Mouse (Mus musculus) embryo, embryonic 11 days (tissue): ENCODE results near the gene Lefty1.
A peak's percentile ranks its signal among the peaks of the same experiment; 100 is the strongest.
"Not testable (repeated sequence)": the region's sequence is repeated elsewhere in the genome, so short reads cannot be mapped to it uniquely, and the experiment has no call there.

ENCODE experiments used
- DNase-seq: peaks from one replicate; pipeline ENCODE4 v3.0.0-alpha.2; 2015

Lefty1 gene

DNA sequence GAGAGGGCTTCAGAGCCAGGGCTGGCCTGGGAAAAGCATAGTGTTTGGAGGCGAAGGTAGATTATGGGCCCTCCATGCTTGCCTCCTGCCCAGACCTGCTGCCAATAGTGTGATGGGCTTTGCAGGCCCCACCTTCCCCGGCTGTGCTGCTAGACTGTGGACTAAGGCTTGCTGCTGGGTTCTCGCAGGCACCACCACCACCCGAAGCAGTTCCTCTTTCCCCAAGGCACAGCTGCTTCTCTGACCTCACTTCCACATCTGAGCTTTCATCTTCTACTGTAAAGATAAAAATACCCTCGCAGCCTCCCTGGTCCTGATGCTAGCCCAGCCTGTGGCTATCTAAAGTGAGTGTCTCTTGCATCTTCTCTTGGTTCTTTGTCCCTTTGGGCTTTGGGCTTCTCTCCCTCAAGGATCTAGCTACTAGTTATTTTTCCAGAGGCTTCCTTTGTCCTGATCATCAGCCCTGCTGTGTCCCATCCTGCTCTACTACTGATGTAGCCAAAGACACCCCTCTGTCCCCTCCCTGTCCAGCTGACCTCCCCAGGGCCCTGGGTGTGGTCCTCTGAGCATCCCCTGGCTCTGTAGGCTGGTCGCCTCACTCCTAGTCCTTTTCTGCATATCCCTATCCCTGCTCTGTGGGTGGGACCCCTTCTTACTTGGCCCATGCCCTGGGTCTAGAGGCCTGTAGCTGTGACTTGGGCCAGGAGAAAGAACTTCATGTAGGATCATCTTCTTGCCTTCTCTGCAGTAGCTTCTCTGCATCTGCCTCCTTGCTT, 12.4 kb upstream of the Lefty1 start:
- no peak for DNase-seq

DNA sequence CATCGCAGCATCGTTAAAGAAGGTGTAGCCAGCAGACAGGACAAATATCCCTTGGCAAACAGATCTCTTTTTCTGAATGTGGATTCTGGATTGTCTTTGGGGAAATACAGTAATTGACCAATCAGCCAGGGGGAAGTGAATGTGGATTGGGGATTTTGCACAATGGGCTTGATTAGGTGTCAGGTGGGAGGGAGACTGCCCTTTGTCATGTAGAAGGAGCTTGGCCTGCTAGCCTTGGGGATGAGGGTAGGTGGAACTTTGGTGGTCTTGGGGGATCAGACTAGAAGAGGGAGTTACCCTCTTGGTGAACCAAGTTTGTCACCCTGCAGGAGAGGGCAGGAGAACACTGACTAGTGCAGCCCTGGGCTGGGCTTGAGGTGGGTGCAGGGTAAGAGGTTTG, 10.1 kb upstream of the Lefty1 start:
- DNase-seq, result no peak

DNA sequence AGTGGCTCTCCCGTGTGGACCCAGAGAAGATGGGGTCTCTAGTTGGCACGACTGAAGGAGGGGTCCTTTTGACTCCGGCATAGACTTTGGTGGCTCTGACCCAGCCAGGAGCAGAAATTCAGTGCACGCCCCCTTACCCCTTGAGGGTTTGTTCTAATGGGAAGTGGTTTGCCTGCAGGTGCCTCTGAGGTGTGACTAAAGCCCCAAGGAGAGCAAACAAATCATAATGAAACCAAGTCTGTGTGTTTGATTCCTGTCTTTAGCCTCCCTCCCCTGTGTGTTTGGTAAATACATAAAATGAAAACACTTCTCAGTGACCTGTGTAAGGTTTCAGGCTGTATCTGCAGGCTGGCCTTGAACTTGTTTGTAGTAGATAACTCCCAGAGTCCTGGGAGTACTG, 8.5 kb upstream of the Lefty1 start:
- DNase-seq, result no peak

DNA sequence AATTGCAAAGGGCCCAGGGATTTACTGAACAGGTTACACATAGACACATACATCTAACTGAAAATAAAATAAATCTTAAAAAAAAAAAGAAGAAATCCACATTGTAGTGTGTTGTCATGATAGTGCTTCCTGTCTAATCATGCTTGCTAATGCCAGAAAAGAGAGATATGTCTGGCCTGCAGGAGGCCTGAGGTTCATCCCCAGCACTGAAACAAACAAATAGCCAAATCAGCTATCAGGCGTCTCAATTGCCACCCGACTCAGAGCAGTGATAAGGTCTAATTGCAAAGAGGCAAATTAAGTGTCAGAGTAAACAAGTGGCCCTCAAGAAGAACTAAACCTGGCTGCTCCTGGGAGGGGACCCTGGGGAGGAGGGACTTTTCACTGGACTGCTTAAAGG, 5.2 kb upstream of the Lefty1 start:
- DNase-seq, result no peak

DNA sequence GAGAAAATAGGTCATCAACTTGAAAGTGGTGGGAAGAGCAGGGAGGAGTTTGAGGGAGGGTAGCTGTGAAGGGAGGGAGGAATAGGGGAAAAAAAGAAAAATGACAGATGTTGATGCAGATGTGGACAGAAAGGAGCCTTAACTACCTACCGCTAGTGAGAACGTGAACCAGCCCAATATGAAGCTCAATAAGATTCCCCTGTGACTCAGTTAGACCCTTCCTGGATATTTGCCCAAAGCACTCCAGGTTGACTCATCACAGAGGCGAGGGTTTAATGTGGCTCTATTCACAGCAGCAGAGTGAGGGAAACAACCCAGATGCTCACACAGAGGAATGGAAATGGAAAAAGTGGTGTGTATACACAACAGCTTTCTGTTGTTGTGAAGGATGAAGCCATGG, 3.7 kb upstream of the Lefty1 start:
- no peak for DNase-seq

DNA sequence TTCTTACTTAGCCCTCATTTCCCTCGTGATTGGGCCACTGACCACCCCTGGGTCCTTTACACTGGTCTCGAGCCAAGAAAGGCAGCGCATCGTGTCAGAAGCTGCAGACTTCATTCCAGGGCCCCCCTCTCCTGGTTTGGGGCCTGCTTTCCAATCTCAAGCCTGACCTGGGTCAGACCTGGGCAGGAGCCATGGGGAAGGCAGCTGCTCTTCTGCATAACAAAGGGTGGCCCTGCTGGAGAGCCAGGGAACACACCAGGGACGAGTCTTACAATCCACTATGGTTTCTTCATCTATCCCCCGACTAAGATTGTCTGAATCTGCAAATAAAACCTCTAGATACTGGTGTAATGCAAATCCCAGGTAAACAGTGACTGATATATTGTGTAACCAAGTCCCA, 1.2 kb upstream of the Lefty1 start:
- DNase-seq, result no peak

DNA sequence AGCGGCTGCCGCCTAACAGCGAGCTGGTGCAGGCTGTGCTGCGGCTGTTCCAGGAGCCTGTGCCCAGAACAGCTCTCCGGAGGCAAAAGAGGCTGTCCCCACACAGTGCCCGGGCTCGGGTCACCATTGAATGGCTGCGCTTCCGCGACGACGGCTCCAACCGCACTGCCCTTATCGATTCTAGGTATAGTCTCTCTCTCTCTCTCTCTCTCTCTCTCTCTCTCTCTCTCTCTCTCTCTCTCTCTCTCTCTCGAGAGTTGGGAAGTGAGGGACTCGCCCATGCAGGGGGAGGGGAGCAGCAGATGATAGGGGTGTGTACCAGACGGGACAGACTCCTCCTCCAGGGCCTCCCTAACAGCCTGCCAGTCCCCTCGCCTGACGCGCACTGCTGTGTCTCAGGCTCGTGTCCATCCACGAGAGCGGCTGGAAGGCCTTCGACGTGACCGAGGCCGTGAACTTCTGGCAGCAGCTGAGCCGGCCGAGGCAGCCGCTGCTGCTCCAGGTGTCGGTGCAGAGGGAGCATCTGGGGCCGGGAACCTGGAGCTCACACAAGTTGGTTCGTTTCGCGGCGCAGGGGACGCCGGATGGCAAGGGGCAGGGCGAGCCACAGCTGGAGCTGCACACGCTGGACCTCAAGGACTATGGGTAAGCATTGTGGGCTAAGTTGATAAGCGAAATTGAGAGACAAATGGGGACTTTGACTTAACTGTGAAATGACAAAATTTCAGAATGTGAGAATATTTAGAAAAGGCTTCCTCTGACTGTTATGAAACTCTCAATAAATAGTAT, 2.0 kb downstream of the Lefty1 start:
- DNase-seq, result peak; percentile 52

DNA sequence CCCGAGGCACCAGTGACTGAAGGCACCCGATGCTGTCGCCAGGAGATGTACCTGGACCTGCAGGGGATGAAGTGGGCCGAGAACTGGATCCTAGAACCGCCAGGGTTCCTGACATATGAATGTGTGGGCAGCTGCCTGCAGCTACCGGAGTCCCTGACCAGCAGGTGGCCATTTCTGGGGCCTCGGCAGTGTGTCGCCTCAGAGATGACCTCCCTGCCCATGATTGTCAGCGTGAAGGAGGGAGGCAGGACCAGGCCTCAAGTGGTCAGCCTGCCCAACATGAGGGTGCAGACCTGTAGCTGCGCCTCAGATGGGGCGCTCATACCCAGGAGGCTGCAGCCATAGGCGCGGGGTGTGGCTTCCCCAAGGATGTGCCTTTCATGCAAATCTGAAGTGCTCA, 2.8 kb downstream of the Lefty1 start:
- not testable (repeated sequence) for DNase-seq

DNA sequence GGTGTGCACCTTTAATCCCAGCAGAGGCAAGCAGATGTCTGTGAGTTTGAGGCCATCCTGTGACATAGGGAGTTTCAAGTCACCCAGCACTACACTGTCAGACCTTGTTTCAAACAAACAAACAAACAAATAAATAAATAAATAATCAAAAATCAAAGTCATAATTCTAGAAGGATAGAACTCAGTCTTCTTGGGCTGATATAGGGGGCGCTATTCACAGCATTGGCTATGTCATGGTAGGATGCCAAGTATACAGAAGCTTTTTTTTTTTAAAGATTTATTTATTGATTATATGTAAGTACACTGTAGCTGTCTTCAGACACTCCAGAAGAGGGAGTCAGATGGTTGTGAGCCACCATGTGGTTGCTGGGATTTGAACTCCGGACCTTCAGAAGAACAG, 4.0 kb downstream of the Lefty1 start:
- not testable (repeated sequence) for DNase-seq

DNA sequence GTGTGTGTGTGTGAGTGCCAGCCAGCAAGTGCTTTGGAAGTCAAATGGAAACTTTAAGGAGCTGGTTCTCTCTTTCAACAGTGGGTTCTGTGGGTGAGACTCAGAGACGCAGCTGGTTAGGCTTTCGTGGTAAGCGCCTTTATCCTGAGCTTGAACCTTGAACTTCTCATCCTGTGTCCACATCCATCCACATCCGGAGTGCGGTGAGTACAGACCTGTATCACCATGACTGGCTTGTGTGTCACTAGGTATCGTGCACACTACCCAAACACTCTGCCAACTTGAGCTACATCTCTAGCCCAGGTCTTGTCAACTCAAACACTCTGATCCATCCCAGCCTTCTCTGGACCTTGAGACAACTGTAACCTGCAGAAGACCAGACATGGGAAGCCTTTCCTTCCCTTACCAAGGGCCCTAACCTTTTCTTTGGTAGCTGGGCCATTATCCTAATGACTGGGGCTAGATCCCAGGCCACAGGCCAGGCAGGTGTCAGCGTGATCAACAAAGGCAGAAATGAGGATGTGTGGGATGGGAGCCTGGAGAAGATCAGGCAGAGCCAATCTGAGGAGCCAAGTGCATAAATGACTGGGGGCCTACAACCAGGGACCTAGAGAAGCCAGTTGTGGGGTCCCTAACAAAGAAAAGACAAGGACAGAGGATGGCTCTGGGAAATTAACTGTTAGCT, 6.1 kb downstream of the Lefty1 start:
- no peak for DNase-seq

DNA sequence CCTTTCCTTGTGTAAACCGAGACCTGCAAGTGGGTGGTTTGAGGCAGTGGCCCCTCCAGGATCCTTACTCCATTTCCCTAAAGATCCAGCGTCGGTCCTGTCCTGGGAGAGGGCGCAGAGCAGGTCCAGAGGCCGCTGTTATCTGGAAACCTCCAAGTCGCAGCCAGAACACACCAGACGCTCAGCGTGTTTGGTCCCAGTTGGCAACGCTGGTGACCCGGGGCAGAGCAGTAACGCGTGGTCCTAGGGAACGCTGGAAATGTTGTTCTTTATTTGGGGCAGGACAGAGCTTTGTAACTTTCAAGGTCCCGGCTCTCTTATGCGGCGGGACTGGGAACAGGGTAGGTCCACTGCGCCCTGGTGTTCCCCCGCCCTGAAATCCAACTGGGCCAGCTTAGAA, 6.9 kb downstream of the Lefty1 start:
- DNase-seq, result peak; percentile 42

DNA sequence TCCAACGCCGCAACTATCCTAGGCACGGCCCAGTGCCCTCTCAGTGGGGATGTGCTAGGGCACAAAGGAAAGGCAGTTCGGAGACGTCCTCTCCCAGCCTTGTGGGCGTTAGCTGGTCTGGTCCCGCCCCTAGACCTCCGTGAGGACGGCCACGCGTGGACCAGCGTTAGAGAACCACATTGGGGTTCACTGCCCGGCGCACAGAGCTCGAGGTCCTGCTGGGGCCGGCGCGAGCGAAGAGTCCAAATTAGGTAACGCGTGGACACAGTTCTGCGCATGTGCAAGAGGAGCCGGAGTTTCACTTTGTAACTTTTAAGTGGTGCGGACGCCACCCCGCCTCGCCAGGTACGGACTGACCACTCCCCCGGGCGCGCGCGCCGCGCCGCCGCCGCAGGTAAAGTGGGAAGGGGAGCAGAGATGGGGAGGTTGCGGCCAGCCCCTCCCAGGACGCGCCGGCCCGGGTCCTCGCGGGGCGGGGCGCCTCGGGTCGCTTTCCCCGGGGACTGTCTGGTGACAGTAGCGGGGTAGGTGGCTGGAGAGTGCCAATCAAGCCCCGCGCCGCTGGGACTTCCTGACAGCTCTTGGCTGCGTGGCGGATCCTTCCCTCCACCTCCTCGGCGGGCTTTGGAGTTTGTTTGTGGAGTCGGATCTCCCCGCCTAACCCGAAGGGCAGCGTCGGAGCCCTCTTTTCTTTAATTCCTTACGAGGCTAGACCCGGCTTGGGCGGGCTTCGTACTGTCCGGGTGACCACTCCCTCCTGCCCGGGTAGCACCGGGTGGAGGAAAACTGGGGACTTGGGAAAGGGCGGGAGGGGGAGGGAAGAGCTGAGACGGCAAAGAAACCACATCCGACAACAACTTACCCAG, 7.6 kb downstream of the Lefty1 start, which contains the start of gene Tmem63a:
Gene Tmem63a (plus strand): TSS at position 179 of the 866 bp plus-strand sequence.
- peak; percentile 85 for DNase-seq

DNA sequence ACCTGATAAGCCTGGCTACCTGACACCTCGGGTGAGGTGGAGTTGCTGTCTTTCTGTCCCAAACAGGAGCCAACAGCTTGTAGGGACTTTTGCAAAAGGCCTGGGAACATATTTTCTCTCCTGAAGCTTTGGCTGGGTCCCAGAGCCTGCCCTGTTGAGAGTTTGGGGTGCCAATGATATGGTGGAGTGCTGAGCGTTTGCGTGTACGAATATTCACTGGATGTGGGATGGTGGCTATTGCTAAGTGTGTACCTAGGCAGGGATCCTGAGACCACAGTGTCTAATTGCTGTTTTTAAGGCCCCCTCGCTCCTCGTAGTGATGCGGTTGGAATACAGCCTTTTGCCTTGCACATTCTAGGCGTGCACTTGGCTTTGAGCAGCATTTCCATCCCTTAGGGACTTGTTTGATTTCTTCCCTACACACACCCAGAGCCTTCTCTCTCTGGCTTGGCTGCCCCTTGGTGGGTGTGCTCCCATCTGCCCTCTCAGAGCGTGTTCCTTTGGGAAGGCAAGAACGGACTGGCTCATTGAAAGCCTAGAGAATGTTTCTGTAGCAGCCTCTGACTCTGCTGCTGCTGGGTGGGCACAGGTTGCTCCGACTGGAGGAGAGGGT, 8.3 kb downstream of the Lefty1 start:
- DNase-seq, result no peak

DNA sequence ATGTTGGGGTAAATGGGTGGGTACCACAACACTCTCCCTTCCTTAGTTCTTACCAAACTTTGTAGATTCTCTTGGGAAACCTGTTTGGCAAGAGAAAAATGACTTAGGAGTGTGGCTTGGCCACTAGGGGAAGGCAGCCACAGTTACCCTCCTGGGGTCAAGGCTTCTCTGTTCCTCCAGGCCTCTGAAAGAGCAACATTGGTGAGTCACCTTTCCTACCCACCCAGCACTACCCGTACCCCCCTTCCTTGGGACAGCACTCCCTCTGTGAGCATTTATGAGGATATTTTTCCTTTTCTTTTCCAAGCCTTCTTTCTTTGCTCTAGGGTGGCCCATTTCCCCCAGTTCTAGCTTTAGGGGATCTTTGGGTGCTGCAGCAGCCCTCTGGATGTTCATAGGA, 9.1 kb downstream of the Lefty1 start:
- DNase-seq, result no peak

DNA sequence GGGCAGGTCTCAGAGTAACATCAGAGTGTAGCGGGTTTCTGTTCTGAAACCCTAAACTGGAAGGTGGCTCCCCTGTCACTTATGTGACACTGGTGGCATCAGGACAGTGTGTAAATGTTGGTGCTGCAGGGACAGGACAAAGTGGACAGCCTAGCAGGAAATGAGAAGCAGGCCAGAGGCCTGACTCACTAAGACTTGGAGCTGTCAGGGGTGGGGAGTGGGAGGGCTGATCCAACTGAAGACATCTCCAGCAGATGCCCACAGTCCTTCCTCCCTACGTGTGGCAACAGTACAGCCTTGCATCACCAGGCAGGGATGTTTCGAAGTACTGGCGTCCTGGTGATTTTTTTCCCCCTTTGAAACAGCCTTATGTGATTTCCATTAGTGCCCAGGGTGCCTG, 9.7 kb downstream of the Lefty1 start:
- DNase-seq, result no peak

DNA sequence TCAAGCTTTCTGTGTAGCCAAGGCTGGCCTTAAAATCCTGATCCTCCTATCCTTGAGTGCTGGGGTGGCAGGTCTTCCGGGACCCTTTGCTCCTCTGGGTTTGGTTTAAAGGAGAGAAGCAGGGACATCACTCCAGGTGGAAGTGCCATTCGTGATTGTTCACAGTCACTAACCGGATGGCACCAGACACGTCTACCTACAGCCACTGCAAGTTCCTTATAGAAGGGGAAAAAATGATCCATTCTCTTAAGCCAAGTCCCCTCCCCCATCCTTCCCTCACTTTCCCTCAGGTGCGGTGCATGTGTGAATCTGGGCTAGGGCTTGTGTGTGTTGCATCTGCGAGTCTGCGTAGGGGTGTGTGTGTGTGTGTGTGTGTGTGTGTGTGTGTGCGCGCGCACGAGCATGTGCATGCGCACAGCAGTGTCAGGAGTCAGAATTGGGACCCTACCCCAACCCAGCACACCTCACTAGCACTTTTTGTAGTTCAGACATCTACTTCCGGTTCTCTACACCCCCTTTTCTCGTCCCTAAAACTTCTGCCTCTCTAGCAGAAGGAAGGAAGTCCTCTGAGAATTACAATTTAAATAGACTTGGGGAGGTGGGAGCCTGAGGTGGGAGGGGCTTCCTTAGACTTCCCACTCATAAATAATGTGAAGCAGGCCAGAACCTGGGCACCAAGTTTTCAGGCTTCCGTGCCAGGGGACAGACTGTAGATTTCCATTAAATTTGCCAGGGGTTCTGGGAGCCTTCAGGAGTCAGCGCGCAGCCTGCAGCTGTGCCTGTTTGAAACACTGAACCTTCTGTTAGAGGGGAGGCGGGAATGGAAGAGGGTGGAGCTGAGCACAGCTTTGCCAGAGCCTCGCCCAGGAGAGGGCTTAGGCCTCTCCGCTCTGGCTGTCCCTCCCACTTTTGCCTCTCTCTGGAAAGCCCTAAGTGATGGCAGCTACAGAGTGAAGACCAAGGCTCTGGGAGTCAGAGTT, 10.5 kb downstream of the Lefty1 start:
- DNase-seq, result peak; percentile 78

DNA sequence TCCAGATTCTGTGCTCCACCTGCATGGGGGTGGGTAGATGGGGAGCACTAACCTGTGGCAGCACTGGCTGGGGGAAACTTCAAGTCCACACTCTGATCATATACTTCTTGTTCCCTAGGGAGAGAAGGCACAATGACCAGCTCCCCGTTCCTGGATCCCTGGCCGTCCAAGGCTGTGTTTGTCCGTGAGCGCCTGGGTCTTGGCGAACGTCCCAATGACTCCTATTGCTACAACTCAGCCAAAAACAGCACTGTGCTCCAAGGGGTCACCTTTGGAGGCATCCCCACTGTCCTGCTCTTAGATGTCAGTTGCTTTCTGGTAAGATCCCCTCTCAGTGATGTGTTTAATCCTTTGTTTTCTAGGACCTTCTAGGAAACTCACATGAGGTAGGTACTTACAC, 11.6 kb downstream of the Lefty1 start:
- no peak for DNase-seq

DNA sequence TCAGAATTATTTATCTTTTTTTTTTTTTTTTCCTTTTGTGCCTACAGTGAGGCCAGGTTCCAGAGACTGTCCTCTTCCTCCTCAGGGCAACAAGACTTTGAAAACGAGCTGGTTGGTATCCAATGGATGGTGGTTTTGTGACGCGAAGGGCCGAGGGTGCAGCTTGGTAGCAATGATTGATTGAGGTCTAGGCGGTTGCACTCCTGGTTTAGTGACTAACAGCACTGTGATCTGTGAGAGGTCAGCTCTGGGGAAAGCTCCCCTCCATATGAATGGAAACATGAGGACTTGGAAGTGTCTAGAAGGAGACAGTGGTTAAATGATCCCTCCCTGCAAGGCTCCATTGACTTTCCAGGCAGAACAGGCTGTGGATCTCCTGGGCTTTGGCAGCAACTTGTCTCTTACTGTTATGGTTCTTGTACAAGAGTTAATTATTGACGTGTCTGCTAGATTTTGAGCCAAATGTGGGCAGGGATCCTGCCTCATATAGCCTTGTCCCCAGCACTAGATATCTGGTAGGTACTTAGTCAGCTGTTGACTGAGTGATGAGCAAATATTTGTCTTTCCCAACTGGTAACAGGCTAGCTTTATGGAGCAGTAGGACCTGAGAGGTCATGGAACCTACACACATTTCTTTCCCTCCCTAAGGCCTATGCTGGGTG, 17.4 kb downstream of the Lefty1 start:
- DNase-seq, result no peak

DNA sequence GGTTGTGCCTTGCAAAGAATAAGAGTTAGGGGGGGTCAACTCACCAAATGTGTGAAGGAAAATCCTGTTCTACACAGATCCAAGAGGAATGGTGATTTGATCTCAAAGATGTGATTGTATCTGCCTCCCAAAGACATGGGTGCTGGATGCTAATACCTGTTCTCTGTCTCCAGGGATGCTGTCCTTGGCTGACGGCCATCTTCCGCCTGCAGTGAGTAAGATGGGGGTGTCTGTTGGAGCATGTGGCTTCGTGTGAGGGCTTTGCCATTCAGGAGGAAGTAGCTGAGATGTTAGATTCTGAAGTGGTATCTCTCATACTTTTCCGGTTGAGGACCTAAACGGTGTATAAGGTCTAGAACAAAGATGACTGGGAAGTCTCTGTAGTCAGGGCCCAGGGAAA, 18.0 kb downstream of the Lefty1 start:
- DNase-seq, result no peak

DNA sequence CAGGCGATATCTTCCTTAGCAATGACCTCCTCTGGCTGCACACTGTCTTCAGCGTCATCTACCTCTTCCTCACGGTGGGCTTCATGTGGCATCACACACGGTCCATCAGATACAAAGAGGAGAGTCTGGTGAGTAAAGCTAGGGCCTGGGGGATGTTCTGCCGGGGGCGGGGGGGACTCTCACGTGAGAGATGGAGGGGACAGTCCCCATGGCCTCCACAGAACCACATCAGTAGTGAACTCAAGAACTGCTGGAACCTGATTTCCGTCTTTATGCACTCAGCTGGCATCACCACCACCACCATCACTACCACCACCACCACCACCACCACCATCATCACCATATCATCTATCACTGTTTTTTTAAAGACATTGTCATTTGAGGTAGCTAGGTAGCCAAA, 21.6 kb downstream of the Lefty1 start:
- DNase-seq, result no peak
